Mouse (Mus musculus): ENCODE measurements around the gene Ddhd1. TPM values are rescaled to one million over a fixed set of nuclear protein-coding genes. Genes with fewer than 3 reads are reported as not detected.

Gene Ddhd1
- total and polyA plus RNA-seq, 3 experiments = 8.5 to 55.2 (median 31.1) TPM

DNA sequence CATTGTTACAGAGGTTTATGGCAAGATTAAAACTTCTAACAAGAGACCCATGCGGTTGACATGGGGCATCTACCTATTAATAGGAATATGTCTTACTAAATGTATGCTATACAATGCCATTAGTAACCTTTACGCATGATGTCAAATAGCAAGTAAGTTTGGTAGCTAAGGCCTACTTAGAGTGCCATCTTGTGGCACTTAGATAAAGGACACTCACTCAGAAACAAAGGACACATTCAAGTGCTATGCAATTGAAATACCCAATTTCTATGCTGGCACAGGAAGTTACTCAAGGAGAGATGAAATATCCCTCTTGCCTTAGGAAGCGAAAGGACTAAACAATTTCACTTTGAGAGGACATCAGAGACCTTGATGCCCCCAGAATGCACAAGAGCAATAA, 55.9 kb downstream of the Ddhd1 start:
- no peak for ATAC-seq (ENCODE audit: extremely low read depth, insufficient number of reproducible peaks, low FRiP score, poor library complexity, severe bottlenecking)
- no peaks in the 10 kb centered on the region for H3K9me3 ChIP-seq (replicated peaks)
- H3K36me3 ChIP-seq (replicated peaks) = peaks cover 76% of the 10 kb centered on the region

GRCm38 (mm10) chr14:45600587-45600986, 57.4 kb downstream of the Ddhd1 start:
- Histone ChIP-seq H3K36me3 (replicated peaks) (peaks cover 70% of the 10 kb centered on the region), H3K4me1 (ENCODE audit: insufficient read depth, low read depth, low read length) (no peaks in the 10 kb centered on the region), H3K9me3 (replicated peaks) (no peaks in the 10 kb centered on the region), H3K4me3 (ENCODE audit: low read depth, low read length) (no peak overlapping the region), H3K27me3 (ENCODE audit: insufficient read depth, low read length) (no peaks in the 10 kb centered on the region)
- ATAC-seq (ENCODE audit: extremely low read depth, insufficient number of reproducible peaks, low FRiP score, poor library complexity, severe bottlenecking) (no peak), DNase-seq (ENCODE audit: low spot score) (no peak)
- TF ChIP-seq TAL1 (conservative IDR thresholded peaks at IDR 0.05; ENCODE audit: low read depth, low read length) (no peak), CTCF (IDR thresholded peaks at IDR 0.05; ENCODE audit: low read depth, low read length) (no peak), POLR2AphosphoS5 (IDR thresholded peaks at IDR 0.05; ENCODE audit: insufficient replicate concordance, low read depth, low read length) (no peak), GATA2 (IDR thresholded peaks at IDR 0.05; ENCODE audit: borderline replicate concordance, low read depth, low read length) (no peak), GATA1 (IDR thresholded peaks at IDR 0.05; ENCODE audit: borderline replicate concordance, low read length) (no peak)

More for the DNA sequence above, 55.9 kb downstream of the Ddhd1 start:
- Histone ChIP-seq H3K27me3 (ENCODE audit: insufficient read depth, low read length) (no peaks in the 10 kb centered on the region), H3K4me3 (ENCODE audit: low read depth, low read length) (no peak overlapping the region), H3K4me1 (ENCODE audit: insufficient read depth, low read depth, low read length) (no peaks in the 10 kb centered on the region)
- TF ChIP-seq GATA1 (IDR thresholded peaks at IDR 0.05; ENCODE audit: borderline replicate concordance, low read length) (no peak), POLR2AphosphoS5 (IDR thresholded peaks at IDR 0.05; ENCODE audit: insufficient replicate concordance, low read depth, low read length) (no peak), CTCF (IDR thresholded peaks at IDR 0.05; ENCODE audit: low read depth, low read length) (no peak), GATA2 (IDR thresholded peaks at IDR 0.05; ENCODE audit: borderline replicate concordance, low read depth, low read length) (no peak), TAL1 (conservative IDR thresholded peaks at IDR 0.05; ENCODE audit: low read depth, low read length) (no peak)
- DNase-seq (ENCODE audit: low spot score) = no peak

DNA sequence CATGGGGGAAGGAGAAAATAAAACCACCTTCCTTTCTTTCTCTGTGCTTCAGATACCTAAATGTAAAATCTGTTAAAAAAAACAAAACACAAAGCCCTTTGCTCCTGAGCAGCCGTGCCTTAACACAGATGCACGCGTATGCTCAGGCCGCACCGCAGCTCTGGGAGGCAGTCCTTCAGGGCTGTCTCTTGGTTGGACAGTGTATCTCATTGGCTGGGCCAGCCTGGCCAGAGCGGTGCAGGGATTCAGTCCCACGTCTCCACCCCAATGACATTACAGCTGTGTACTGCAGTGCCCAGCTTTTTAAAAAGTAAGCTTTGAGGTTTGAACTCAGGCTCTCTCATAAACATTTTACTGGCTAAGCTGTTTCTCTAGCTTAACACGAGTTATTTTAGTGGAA, 60.1 kb downstream of the Ddhd1 start:
- ATAC-seq (ENCODE audit: extremely low read depth, insufficient number of reproducible peaks, low FRiP score, poor library complexity, severe bottlenecking) (no peak), DNase-seq (ENCODE audit: low spot score) (no peak)
- TF ChIP-seq CTCF (IDR thresholded peaks at IDR 0.05; ENCODE audit: low read depth, low read length) = no peak
- no peak for TF ChIP-seq POLR2AphosphoS5 (IDR thresholded peaks at IDR 0.05; ENCODE audit: insufficient replicate concordance, low read depth, low read length)
- Histone ChIP-seq H3K9me3 (replicated peaks) (no peaks in the 10 kb centered on the region), H3K4me1 (ENCODE audit: insufficient read depth, low read depth, low read length) (no peaks in the 10 kb centered on the region), H3K4me3 (ENCODE audit: low read depth, low read length) (no peak overlapping the region), H3K36me3 (replicated peaks) (peaks cover 74% of the 10 kb centered on the region), H3K27me3 (ENCODE audit: insufficient read depth, low read length) (no peaks in the 10 kb centered on the region)

GRCm38 (mm10) chr14:45593261-45593660, 64.7 kb downstream of the Ddhd1 start:
- Histone ChIP-seq H3K36me3 (replicated peaks) (peaks cover 44% of the 10 kb centered on the region), H3K4me3 (ENCODE audit: low read depth, low read length) (no peak overlapping the region), H3K4me1 (ENCODE audit: insufficient read depth, low read depth, low read length) (no peaks in the 10 kb centered on the region), H3K27me3 (ENCODE audit: insufficient read depth, low read length) (no peaks in the 10 kb centered on the region), H3K9me3 (replicated peaks) (no peaks in the 10 kb centered on the region)
- no peak for ATAC-seq (ENCODE audit: extremely low read depth, insufficient number of reproducible peaks, low FRiP score, poor library complexity, severe bottlenecking)
- no peak for TF ChIP-seq GATA2 (IDR thresholded peaks at IDR 0.05; ENCODE audit: borderline replicate concordance, low read depth, low read length)
- no peak for TF ChIP-seq POLR2AphosphoS5 (IDR thresholded peaks at IDR 0.05; ENCODE audit: insufficient replicate concordance, low read depth, low read length)
- TF ChIP-seq GATA1 (IDR thresholded peaks at IDR 0.05; ENCODE audit: borderline replicate concordance, low read length) = no peak
- no peak for TF ChIP-seq CTCF (IDR thresholded peaks at IDR 0.05; ENCODE audit: low read depth, low read length)
- TF ChIP-seq TAL1 (conservative IDR thresholded peaks at IDR 0.05; ENCODE audit: low read depth, low read length) = no peak
- DNase-seq (ENCODE audit: low spot score) = no peak

DNA sequence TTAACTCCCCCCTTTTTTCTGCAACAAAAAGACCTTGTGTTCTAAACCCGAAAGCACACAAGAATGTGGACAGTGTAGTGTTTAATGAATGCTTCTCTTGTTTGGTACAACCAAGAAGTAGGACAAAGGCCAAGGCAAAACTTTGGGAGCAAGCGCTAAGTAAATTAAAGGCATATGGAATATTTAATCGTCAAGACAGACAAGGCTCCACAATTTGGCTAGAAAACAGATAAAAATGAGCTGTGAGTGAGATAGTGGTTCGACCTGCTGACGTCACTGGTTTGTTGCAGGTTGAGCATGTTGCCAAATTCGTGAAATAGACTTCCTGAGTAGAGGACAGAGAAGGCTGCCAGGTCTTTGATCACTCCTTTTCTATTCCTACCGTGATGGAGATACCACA, 69.5 kb downstream of the Ddhd1 start:
- H3K36me3 ChIP-seq (replicated peaks) = peaks cover 9% of the 10 kb centered on the region
- H3K4me1 ChIP-seq (ENCODE audit: insufficient read depth, low read depth, low read length) = no peaks in the 10 kb centered on the region
- ATAC-seq (ENCODE audit: extremely low read depth, insufficient number of reproducible peaks, low FRiP score, poor library complexity, severe bottlenecking) (no peak), DNase-seq (ENCODE audit: low spot score) (no peak)
- no peaks in the 10 kb centered on the region for H3K9me3 ChIP-seq (replicated peaks)
- no peak overlapping the region for H3K4me3 ChIP-seq (ENCODE audit: low read depth, low read length)
- H3K27me3 ChIP-seq (ENCODE audit: insufficient read depth, low read length) = peaks cover 2% of the 10 kb centered on the region; the same call in 1 of the 2 replicates
- TF ChIP-seq GATA2 (IDR thresholded peaks at IDR 0.05; ENCODE audit: borderline replicate concordance, low read depth, low read length) (no peak), TAL1 (conservative IDR thresholded peaks at IDR 0.05; ENCODE audit: low read depth, low read length) (no peak), GATA1 (IDR thresholded peaks at IDR 0.05; ENCODE audit: borderline replicate concordance, low read length) (no peak), CTCF (IDR thresholded peaks at IDR 0.05; ENCODE audit: low read depth, low read length) (no peak), POLR2AphosphoS5 (IDR thresholded peaks at IDR 0.05; ENCODE audit: insufficient replicate concordance, low read depth, low read length) (no peak)

DNA sequence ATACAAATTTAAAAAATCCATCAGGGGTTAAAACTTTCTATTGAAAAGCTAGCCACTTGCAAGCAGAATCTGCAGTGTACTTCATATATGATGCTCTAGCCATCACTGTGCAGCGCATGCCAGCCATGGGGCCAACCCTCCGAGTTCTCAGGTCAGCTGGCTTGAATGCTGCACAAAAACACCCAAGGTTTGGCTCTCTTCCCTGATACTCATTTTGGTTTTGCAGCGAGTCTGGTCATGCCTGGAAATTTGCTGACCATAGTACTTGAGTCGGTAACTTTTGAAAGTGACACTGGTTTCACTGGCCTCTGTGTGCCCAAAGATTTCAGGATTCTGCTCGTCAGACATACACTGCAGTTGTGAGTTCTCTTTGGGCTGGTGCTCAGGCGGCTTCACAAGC, 70.4 kb downstream of the Ddhd1 start:
- Histone ChIP-seq H3K9me3 (replicated peaks) (no peaks in the 10 kb centered on the region), H3K4me1 (ENCODE audit: insufficient read depth, low read depth, low read length) (no peaks in the 10 kb centered on the region), H3K36me3 (replicated peaks) (peaks cover 4% of the 10 kb centered on the region), H3K4me3 (ENCODE audit: low read depth, low read length) (no peak overlapping the region), H3K27me3 (ENCODE audit: insufficient read depth, low read length) (peaks cover 4% of the 10 kb centered on the region; the same call in 1 of the 2 replicates)
- TF ChIP-seq GATA1 (IDR thresholded peaks at IDR 0.05; ENCODE audit: borderline replicate concordance, low read length) (no peak), POLR2AphosphoS5 (IDR thresholded peaks at IDR 0.05; ENCODE audit: insufficient replicate concordance, low read depth, low read length) (no peak), CTCF (IDR thresholded peaks at IDR 0.05; ENCODE audit: low read depth, low read length) (no peak), GATA2 (IDR thresholded peaks at IDR 0.05; ENCODE audit: borderline replicate concordance, low read depth, low read length) (no peak), TAL1 (conservative IDR thresholded peaks at IDR 0.05; ENCODE audit: low read depth, low read length) (no peak)
- ATAC-seq (ENCODE audit: extremely low read depth, insufficient number of reproducible peaks, low FRiP score, poor library complexity, severe bottlenecking) (no peak), DNase-seq (ENCODE audit: low spot score) (no peak)
